Mouse (Mus musculus) G1E-ER4 (cell line): ENCODE data around the gene Ccdc163. TPM values are rescaled to one million over a fixed set of nuclear protein-coding genes. Genes with fewer than 3 reads are reported as not detected.

Source experiments
- GATA1 ChIP-seq: IDR thresholded peaks from one replicate; pipeline ENCODE4 v1.8.0; 2012; ENCODE audit warnings: low read length, inconsistent platforms
- polyA plus RNA-seq: library from polyadenylated mRNA; stranded (reverse); fragments of >175 nt; gene quantifications from 2 replicates; pipeline ENCODE4 v1.2.3, GENCODE M21; 2012

The Ccdc163 gene
- polyA plus RNA-seq, 1 experiment: 2.8 TPM

DNA sequence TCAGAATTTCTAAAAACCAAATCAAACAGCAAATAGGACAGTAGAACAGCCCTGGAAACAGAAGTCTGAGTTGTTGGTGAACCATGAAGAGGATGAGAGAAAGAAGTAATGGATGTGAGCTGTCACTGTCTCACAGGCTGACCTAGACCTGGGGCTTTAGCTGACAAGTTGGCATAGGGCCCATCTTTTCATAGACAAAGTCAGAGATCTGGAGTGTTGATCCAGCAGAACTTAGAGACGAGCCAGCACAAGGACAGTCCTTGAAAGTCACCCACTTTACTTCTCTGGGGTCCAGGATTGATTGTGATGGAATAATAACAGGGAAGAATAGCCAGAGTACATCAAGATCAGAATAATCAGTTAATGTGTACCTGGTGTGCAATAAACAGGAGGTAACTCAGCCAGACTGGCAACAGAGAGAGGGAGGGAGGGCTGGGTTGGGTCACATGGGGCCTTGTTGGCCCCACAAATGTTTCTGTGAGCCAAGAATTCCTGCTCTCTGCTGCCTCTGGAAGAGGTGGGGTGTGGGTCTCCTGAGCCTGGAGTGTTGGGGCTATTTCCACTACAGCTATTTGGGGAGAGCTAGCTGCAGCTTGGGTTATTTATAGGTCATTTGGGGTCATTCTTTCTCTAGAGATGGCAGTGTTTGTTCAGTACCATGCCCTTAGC, 88.3 kb downstream of the Ccdc163 start:
- no peak for TF ChIP-seq GATA1

DNA sequence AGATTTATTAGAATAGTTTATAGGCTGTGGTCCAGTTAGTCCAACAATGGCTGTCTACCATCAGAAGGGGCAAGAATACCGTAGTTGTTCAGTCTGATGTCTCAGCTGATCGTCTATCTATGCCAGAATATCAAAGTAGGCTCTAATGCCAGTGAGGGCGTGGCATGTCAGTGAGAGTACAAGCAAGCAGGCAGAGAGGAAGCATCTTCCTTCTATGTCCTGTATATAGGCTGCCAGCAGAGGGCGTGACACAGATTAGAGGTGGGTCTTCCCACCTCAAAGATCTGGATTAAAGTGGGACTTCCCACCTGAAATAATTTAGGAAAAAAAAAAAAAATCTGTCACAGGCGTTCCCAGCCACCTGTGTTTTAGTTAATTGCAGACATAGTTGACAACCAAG, 91.6 kb downstream of the Ccdc163 start:
- TF ChIP-seq GATA1: no peak

Other genes with a start within 250 kb of the Ccdc163 start
- gene Mast2, start 244.3 kb upstream of the Ccdc163 start, polyA plus RNA-seq: 45.7 and 72.6 TPM in 2 replicates
- gene Ipp, start 201.0 kb upstream of the Ccdc163 start, polyA plus RNA-seq: 1.3 and 2.1 TPM in 2 replicates
- 3.3 and 4.2 TPM in 2 replicates for gene Tmem69, start 152.6 kb upstream of the Ccdc163 start, polyA plus RNA-seq
- gene Gpbp1l1, start 150.9 kb upstream of the Ccdc163 start, polyA plus RNA-seq: 9.6 and 13.4 TPM in 2 replicates
- gene Ccdc17, start 111.9 kb upstream of the Ccdc163 start, polyA plus RNA-seq: 0.43 and 0.97 TPM in 2 replicates
- gene Nasp, start 80.6 kb upstream of the Ccdc163 start, polyA plus RNA-seq: 5.1 and 27.5 TPM in 2 replicates
- 151 and 175 TPM in 2 replicates for gene Akr1a1, start 56.8 kb upstream of the Ccdc163 start, polyA plus RNA-seq
- gene Prdx1, start 23.0 kb upstream of the Ccdc163 start, polyA plus RNA-seq: 7.0 and 8.1 TPM in 2 replicates
- gene Mmachc, start 103 bp upstream of the Ccdc163 start, polyA plus RNA-seq: 1.1 and 1.5 TPM in 2 replicates
- gene Tesk2, start 12.4 kb downstream of the Ccdc163 start, polyA plus RNA-seq: 1.2 and 1.3 TPM in 2 replicates
- 1.5 and 5.1 TPM in 2 replicates for gene Toe1, start 99.1 kb downstream of the Ccdc163 start, polyA plus RNA-seq
- 7.2 and 8.5 TPM in 2 replicates for gene Mutyh, start 99.2 kb downstream of the Ccdc163 start, polyA plus RNA-seq
- 0.16 and 0.26 TPM in 2 replicates for gene Hpdl, start 113.2 kb downstream of the Ccdc163 start, polyA plus RNA-seq
- not detected in 2 replicates for gene Zswim5, start 168.9 kb downstream of the Ccdc163 start, polyA plus RNA-seq